Mouse (Mus musculus): ENCODE measurements around the gene Npepps.

The Npepps gene

GRCm38 (mm10) chr11:97186947-97187763, 93.3 kb downstream of the Npepps start:
- DNase-seq (ENCODE audit: low spot score in 2 of 2), result peak; percentile 95 to 96

- DNase-seq (ENCODE audit: low spot score in 2 of 2), result no peak
These were observed 94.5 kb downstream of the Npepps start for GRCm38 (mm10) chr11:97185704-97186614.

- no peak for DNase-seq (ENCODE audit: low spot score in 2 of 2)
These were observed 95.6 kb downstream of the Npepps start for GRCm38 (mm10) chr11:97184875-97185274.

GRCm38 (mm10) chr11:97182446-97182845, 98.0 kb downstream of the Npepps start:
- DNase-seq (ENCODE audit: low spot score in 2 of 2), result no peak

- no peak for DNase-seq (ENCODE audit: low spot score in 2 of 2)
These were observed 99.4 kb downstream of the Npepps start for GRCm38 (mm10) chr11:97181061-97181460.

GRCm38 (mm10) chr11:97178198-97178597, 102.2 kb downstream of the Npepps start:
- no peak for DNase-seq (ENCODE audit: low spot score in 2 of 2)

- peak in 1 of 2 experiments; percentile 45 for DNase-seq (ENCODE audit: low spot score in 2 of 2)
These were observed 103.6 kb downstream of the Npepps start for GRCm38 (mm10) chr11:97176851-97177250.

- DNase-seq (ENCODE audit: low spot score in 2 of 2), result peak; percentile 46 to 61
These were observed 104.9 kb downstream of the Npepps start for GRCm38 (mm10) chr11:97175499-97175898.

- DNase-seq (ENCODE audit: low spot score in 2 of 2), result no peak
These were observed 120.1 kb downstream of the Npepps start for GRCm38 (mm10) chr11:97160341-97160740.

- DNase-seq (ENCODE audit: low spot score in 2 of 2), result no peak
These were observed 123.4 kb downstream of the Npepps start for GRCm38 (mm10) chr11:97156999-97157398.

All from frontal cortex, postnatal 36 days (tissue).